Mouse (Mus musculus) C2C12 (cell line): ENCODE measurements around the gene Anapc15-ps.

Source experiments
- CEBPB ChIP-seq: IDR thresholded peaks from one replicate; pipeline ENCODE4 v1.6.1; 2011; ENCODE audit warnings: low read depth, mild to moderate bottlenecking, control low read depth, moderate library complexity
- CTCF ChIP-seq: IDR thresholded peaks from one replicate; pipeline ENCODE4 v1.5.1; 2011; ENCODE audit not compliant: control insufficient read depth, insufficient read depth, insufficient read length
- FOSL1 ChIP-seq: IDR thresholded peaks from one replicate; pipeline ENCODE4 v1.8.0; 2011; ENCODE audit warnings: mild to moderate bottlenecking, low read length; ENCODE audit not compliant: poor library complexity, insufficient read depth, severe bottlenecking
- MAX ChIP-seq: IDR thresholded peaks from one replicate; pipeline ENCODE4 v1.6.1; 2011; ENCODE audit warnings: mild to moderate bottlenecking, control low read depth
- MYOD1 ChIP-seq: IDR thresholded peaks from one replicate; pipeline ENCODE4 v1.6.1; 2011; ENCODE audit warnings: low read depth; ENCODE audit not compliant: control insufficient read depth, insufficient read length
- MYOG ChIP-seq: IDR thresholded peaks from one replicate; pipeline ENCODE4 v1.6.1; 2011; ENCODE audit not compliant: control insufficient read depth, insufficient read length; ENCODE audit errors: extremely low read depth
- USF1 ChIP-seq: IDR thresholded peaks from one replicate; pipeline ENCODE4 v1.6.1; 2011; ENCODE audit warnings: low read depth, mild to moderate bottlenecking, control low read depth, moderate library complexity

DNA sequence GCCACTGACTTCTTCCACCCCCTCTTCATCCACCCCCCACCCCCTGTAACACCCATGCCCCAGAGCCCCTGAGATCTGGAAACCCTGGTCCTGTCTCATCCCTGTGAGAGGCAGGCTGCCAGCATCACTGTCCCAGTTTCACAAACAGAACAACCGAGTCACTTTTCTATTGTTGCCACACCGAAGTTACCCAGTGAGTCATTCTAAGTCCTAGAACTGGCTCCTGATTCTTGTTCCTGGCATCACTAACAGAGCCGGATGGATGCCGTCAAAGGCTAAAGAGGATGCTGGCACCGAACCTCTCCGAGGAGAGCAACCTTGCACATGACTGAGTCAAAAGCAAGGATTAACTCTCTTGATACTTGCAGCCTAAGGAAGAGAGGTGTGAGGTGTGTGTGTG is 31.6 kb upstream of the Anapc15-ps start:
- TF ChIP-seq MYOD1 (no peak), CTCF (no peak), USF1 (no peak), FOSL1 (no peak), MYOG (no peak), MAX (no peak), CEBPB (peak; percentile 80)
